Mouse (Mus musculus): Measurements from ENCODE around the gene Olfr429. TPM values are rescaled to one million over a fixed set of nuclear protein-coding genes. Genes with fewer than 3 reads are reported as not detected.

Olfr429 gene
- not detected for polyA plus RNA-seq (2014; fragmentation: Illumina TruSeq; extraction: RNeasy Lipid Tissue Mini Kit (QIAGEN cat#74804); ENCODE audit: low read depth, low replicate concordance)

DNA sequence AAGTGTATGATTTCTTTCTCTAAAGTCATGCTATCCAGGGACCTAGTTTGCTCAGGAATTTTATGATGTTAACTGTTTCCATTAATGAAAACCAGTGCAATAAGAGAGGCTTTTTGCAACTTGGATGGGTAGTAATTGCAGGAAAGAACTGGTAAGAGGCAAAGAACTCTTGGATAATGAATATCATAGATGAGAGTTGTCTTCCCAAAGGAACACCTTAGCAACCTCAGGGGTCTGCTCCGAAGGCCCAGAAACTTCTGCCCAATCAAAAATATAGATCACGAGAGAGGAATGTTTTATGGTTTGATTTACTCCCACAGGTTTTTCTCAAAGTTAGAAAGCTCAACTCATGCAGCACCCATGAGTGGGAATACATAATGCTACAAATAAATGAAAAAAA is at the start of gene Olfr429:
Gene Olfr429, plus strand, starts transcription at position 301 of the 400 bp plus-strand sequence.

DNA sequence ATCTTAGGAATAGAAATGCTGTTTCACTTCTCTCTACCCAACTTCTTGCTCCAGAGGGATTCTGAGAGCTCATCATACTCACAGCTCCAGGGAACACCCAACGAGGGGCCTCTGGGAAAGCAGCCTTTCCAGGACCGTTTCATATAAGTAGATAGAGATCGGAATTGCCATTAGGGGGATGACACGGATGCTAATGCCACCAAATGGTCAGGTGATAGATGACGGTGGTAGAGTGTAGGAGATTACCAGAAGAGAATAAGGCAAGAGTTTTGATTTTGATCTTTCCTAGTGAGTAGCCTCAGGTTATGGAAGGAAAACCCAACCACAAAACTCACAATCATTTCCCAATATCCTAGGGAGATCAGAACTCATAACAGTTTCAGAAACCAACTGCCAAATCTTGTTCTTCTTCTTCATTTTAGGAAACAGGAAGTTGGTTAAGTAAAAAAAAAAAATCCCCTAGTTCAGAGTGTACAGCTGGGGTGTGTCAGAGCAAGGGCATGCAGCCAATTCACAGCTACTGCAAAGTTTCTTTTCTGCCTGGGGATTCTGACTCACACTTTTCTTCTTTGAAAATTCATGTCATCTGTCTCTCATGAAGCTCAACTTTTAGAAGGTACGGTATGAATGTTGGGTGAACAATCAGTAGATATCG is 43.5 kb upstream of the Olfr429 start, which contains the start of gene Olfr433:
Gene Olfr433, plus strand, starts transcription at position 183 of the 655 bp plus-strand sequence.

DNA sequence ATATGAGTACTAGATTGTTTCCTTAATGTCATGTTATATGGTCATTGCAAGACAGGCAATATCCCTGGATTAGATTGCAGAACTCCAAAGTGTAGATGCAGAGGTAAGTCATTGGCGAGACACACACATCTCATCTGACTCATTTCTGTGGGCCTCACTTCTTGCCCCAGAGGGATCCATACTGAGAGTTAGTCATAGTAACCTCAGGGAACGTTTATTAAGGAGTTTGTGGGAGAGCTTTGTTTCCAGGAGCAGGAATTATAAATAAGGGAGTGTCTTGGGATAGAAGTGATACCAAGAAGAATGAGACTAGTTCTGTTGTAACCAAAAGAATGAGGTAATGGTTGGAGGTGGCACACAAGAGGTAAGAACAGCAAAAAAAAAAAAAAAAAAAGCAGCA is 35.2 kb upstream of the Olfr429 start, which contains the start of gene Olfr432:
Gene Olfr432, plus strand, starts transcription at position 313 of the 400 bp plus-strand sequence.

DNA sequence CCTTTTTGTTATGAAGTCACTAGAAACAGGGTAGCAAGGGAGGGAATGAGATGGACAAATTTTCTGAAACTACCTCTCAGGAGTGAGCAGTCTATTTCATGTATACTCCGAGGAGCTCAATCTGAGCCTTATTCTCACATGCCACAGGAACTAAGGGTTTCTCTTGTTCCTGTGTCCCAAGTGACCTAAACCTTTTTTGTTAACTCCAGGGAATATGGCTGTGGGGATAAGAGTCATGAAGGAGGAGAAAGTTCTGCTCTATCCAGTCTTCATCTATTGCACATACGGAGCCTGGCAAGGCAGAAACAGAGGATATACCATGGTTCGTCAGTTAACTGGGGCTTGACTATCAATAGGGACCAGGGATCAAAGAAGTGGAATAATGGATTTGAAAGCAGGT is 17.8 kb upstream of the Olfr429 start, which contains the start of gene Olfr430:
Gene Olfr430, plus strand, starts transcription at position 301 of the 400 bp plus-strand sequence.

DNA sequence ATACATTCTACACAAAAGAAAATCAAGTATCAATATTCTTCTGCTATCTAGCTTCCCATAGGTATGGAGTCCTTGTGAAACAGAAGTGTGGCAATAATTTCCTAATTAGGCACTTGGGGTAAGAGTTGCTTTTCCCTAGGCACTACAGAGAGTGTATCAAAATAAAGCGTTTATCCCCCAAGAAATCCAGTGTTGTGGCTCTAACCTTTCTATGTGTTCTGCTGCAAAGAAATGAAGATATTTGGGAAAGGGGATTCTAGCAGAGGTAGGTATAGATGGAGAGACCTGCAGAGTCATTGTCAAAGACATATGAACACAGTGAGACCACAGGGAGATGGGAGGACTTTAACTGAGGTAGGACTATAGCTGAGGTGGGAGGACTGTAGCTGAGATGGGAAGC is 12.5 kb downstream of the Olfr429 start, which contains the start of gene Olfr427:
Gene Olfr427, plus strand, starts transcription at position 301 of the 400 bp plus-strand sequence.

DNA sequence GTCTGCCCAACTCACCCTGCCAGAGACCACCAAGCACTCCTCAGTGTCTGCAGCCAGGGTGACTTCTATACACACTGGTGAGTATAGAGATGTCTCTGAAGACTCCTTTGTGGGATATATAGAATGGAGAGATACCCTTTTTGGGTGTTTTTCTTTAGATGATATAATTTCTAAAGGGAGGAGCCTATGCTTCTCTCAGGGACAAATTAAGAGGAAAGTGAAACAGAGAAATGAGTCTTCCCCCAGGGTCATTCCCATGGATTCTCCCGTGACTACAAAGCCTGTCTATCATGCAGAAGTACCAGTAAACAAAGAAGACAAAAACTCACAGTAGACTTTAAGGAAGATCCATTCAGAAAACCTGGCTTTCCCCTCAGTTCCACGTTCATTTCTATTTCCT is 36.9 kb downstream of the Olfr429 start, which contains the start of gene Olfr231:
Gene Olfr231, minus strand, starts transcription at position 101 of the 400 bp plus-strand sequence.

DNA sequence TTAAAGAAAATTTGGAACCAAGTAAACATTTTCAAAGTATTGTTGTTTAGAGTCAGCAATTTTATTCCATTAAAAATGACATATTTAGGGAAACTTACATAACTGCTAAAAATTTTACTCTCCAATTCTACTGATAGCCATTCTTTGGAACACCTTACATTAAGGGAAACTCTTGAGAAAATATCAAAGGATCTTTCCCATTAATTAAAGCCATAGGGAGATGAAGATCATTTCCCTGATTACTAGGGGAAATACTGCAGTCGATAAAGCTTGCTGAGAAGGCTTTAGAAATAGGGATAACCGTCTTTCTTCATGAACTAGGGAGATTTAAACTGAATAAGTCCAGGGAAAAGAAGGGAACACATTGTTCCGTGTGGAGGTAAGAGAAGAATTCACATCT is 47.1 kb downstream of the Olfr429 start, which contains the start of gene Olfr424:
Gene Olfr424, plus strand, starts transcription at position 301 of the 400 bp plus-strand sequence.

Other genes with a start within 250 kb of the Olfr429 start
- gene Ifi211, start 171.3 kb upstream of the Olfr429 start, polyA plus RNA-seq (2014; fragmentation: Illumina TruSeq; extraction: RNeasy Lipid Tissue Mini Kit (QIAGEN cat#74804); ENCODE audit: low read depth, low replicate concordance), result 7.0 TPM
- gene Mndal, start 141.8 kb upstream of the Olfr429 start, polyA plus RNA-seq (2014; fragmentation: Illumina TruSeq; extraction: RNeasy Lipid Tissue Mini Kit (QIAGEN cat#74804); ENCODE audit: low read depth, low replicate concordance), result 41.8 TPM
- 30.4 TPM for gene Ifi203, start 141.7 kb upstream of the Olfr429 start, polyA plus RNA-seq (2014; fragmentation: Illumina TruSeq; extraction: RNeasy Lipid Tissue Mini Kit (QIAGEN cat#74804); ENCODE audit: low read depth, low replicate concordance)
- gene Ifi202b, start 101.6 kb upstream of the Olfr429 start, polyA plus RNA-seq (2014; fragmentation: Illumina TruSeq; extraction: RNeasy Lipid Tissue Mini Kit (QIAGEN cat#74804); ENCODE audit: low read depth, low replicate concordance), result not detected
- 3.8 TPM for gene Ifi205, start 52.5 kb upstream of the Olfr429 start, polyA plus RNA-seq (2014; fragmentation: Illumina TruSeq; extraction: RNeasy Lipid Tissue Mini Kit (QIAGEN cat#74804); ENCODE audit: low read depth, low replicate concordance)
- not detected for gene Olfr433, start 43.6 kb upstream of the Olfr429 start, polyA plus RNA-seq (2014; fragmentation: Illumina TruSeq; extraction: RNeasy Lipid Tissue Mini Kit (QIAGEN cat#74804); ENCODE audit: low read depth, low replicate concordance)
- gene Olfr432, start 35.1 kb upstream of the Olfr429 start, polyA plus RNA-seq (2014; fragmentation: Illumina TruSeq; extraction: RNeasy Lipid Tissue Mini Kit (QIAGEN cat#74804); ENCODE audit: low read depth, low replicate concordance), result not detected
- gene Olfr430, start 17.7 kb upstream of the Olfr429 start, polyA plus RNA-seq (2014; fragmentation: Illumina TruSeq; extraction: RNeasy Lipid Tissue Mini Kit (QIAGEN cat#74804); ENCODE audit: low read depth, low replicate concordance), result not detected
- not detected for gene Olfr427, start 12.6 kb downstream of the Olfr429 start, polyA plus RNA-seq (2014; fragmentation: Illumina TruSeq; extraction: RNeasy Lipid Tissue Mini Kit (QIAGEN cat#74804); ENCODE audit: low read depth, low replicate concordance)
- not detected for gene Olfr231, start 36.8 kb downstream of the Olfr429 start, polyA plus RNA-seq (2014; fragmentation: Illumina TruSeq; extraction: RNeasy Lipid Tissue Mini Kit (QIAGEN cat#74804); ENCODE audit: low read depth, low replicate concordance)
- not detected for gene Olfr424, start 47.2 kb downstream of the Olfr429 start, polyA plus RNA-seq (2014; fragmentation: Illumina TruSeq; extraction: RNeasy Lipid Tissue Mini Kit (QIAGEN cat#74804); ENCODE audit: low read depth, low replicate concordance)
- gene Olfr420, start 71.3 kb downstream of the Olfr429 start, polyA plus RNA-seq (2014; fragmentation: Illumina TruSeq; extraction: RNeasy Lipid Tissue Mini Kit (QIAGEN cat#74804); ENCODE audit: low read depth, low replicate concordance), result not detected
- not detected for gene Spta1, start 88.4 kb downstream of the Olfr429 start, polyA plus RNA-seq (2014; fragmentation: Illumina TruSeq; extraction: RNeasy Lipid Tissue Mini Kit (QIAGEN cat#74804); ENCODE audit: low read depth, low replicate concordance)
- gene Olfr419, start 167.7 kb downstream of the Olfr429 start, polyA plus RNA-seq (2014; fragmentation: Illumina TruSeq; extraction: RNeasy Lipid Tissue Mini Kit (QIAGEN cat#74804); ENCODE audit: low read depth, low replicate concordance), result not detected
- not detected for gene Mptx1, start 246.2 kb downstream of the Olfr429 start, polyA plus RNA-seq (2014; fragmentation: Illumina TruSeq; extraction: RNeasy Lipid Tissue Mini Kit (QIAGEN cat#74804); ENCODE audit: low read depth, low replicate concordance)